Mouse (Mus musculus) midbrain, embryonic 15.5 days (tissue): ENCODE measurements around the gene Zfp57. TPM values are rescaled to one million over a fixed set of nuclear protein-coding genes. Genes with fewer than 3 reads are reported as not detected.
A peak's percentile ranks its signal among the peaks of the same experiment; 100 is the strongest.

Experiments used
- ATAC-seq: fragments of 200-750 bp; cut with Nextera tagmentation; replicated peaks from 2 replicates; pipeline ENCODE4 v1.8.0; 2017; ENCODE audit warnings: moderate TSS enrichment
- H3K27ac ChIP-seq: fragments of 300-500 bp; sonication (generic); 2 replicates; pipeline ENCODE4 v1.5.1; 2015; ENCODE audit warnings: mild to moderate bottlenecking, inconsistent platforms
- H3K27me3 ChIP-seq: fragments of 300-500 bp; sonication (generic); replicated peaks from 2 replicates; pipeline ENCODE4 v1.6.1; 2015; ENCODE audit warnings: inconsistent platforms
- H3K36me3 ChIP-seq: fragments of 300-500 bp; sonication (generic); replicated peaks from 2 replicates; pipeline ENCODE4 v1.6.1; 2015; ENCODE audit warnings: inconsistent platforms
- H3K4me1 ChIP-seq: fragments of 300-500 bp; sonication (generic); 2 replicates; pipeline ENCODE4 v1.6.1; 2015; ENCODE audit warnings: inconsistent platforms
- H3K4me2 ChIP-seq: fragments of 300-500 bp; sonication (generic); 2 replicates; pipeline ENCODE4 v1.6.1; 2015; ENCODE audit warnings: inconsistent platforms, mild to moderate bottlenecking, moderate library complexity
- H3K4me3 ChIP-seq: fragments of 300-500 bp; sonication (generic); 2 replicates; pipeline ENCODE4 v1.5.1; 2015; ENCODE audit warnings: mild to moderate bottlenecking, inconsistent platforms
- H3K9ac ChIP-seq: fragments of 300-500 bp; sonication (generic); 2 replicates; pipeline ENCODE4 v1.6.1; 2015; ENCODE audit warnings: mild to moderate bottlenecking, inconsistent platforms
- H3K9me3 ChIP-seq: fragments of 300-500 bp; sonication (generic); 2 replicates; pipeline ENCODE4 v1.6.1; 2016; ENCODE audit warnings: inconsistent platforms
- WGBS: fragments of 180-500 bp; shearing (Covaris S2); methylation state at CpG from one replicate; pipeline ENCODE4 v1.1.7; 2015; ENCODE audit warnings: mixed read lengths; 5-methylcytosine and 5-hydroxymethylcytosine counted together
- polyA plus RNA-seq: library from polyadenylated mRNA; unstranded; fragments of >200 nt; fragmentation: Nextera tagmentation; extraction: Ambion mirVana; gene quantifications from 2 replicates; pipeline ENCODE4 v1.2.1, GENCODE M21; 2015

Zfp57 gene
- polyA plus RNA-seq, 1 experiment from 2014 or later: 324 TPM

- peak overlapping the region; percentile 99 for H3K27ac ChIP-seq
- WGBS: 92% methylated on average over 4 of the region's 4 CpGs
- no peak overlapping the region for H3K9ac ChIP-seq
- H3K36me3 ChIP-seq: no peaks in the 10 kb centered on the region
- H3K9me3 ChIP-seq: no peaks in the 10 kb centered on the region
- H3K4me2 ChIP-seq: no peak overlapping the region
- H3K4me1 ChIP-seq: peaks cover 11% of the 10 kb centered on the region; the same call in 1 of the 2 replicates
- no peaks in the 10 kb centered on the region for H3K27me3 ChIP-seq
- no peak for ATAC-seq
- H3K4me3 ChIP-seq: no peak overlapping the region
Observed at GRCm38 (mm10) chr17:37027486-37027885, 26.5 kb downstream of the Zfp57 start.

DNA sequence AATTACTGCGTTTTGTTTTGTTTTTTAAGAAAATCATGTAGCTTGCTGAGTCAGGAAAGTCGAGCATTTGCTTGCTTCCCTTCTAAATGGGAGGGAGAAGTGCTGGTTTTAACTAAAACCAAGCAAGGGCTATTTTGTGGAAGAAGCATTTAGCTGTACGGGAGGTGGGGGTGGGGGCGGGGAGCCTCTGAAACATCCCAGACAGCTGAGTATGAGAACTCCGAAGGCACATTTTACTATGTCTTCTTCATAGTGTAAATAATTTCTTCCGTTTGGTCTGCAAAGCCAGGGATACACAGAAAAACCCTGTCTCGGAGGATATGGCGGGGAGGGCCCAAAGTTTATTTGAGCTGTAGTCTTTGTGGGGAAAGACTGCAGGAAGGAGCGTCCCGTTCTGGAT lies 27.2 kb downstream of the Zfp57 start:
- WGBS: 5% methylated on average over 10 of the region's 10 CpGs

GRCm38 (mm10) chr17:37028683-37029120 lies 27.7 kb downstream of the Zfp57 start:
- Histone ChIP-seq H3K4me2 (peak overlapping the region; percentile 55), H3K4me3 (peak overlapping the region; percentile 45), H3K9ac (peak overlapping the region; percentile 55; the same call in 1 of the 2 replicates), H3K36me3 (no peaks in the 10 kb centered on the region), H3K9me3 (no peaks in the 10 kb centered on the region), H3K27me3 (no peaks in the 10 kb centered on the region), H3K27ac (peak overlapping the region; percentile 99), H3K4me1 (peaks cover 11% of the 10 kb centered on the region; the same call in 1 of the 2 replicates)
- WGBS: 0% methylated on average over 14 of the region's 14 CpGs
- ATAC-seq: peak; percentile 99

More for the DNA sequence above, 27.2 kb downstream of the Zfp57 start:
- peak overlapping the region; percentile 46 for H3K9ac ChIP-seq
- H3K9me3 ChIP-seq: no peaks in the 10 kb centered on the region
- H3K4me3 ChIP-seq: peak overlapping the region; percentile 45
- peak; percentile 48 for ATAC-seq
- H3K27ac ChIP-seq: peak overlapping the region; percentile 99
- H3K4me2 ChIP-seq: peak overlapping the region; percentile 55
- H3K4me1 ChIP-seq: peaks cover 11% of the 10 kb centered on the region; the same call in 1 of the 2 replicates
- no peaks in the 10 kb centered on the region for H3K36me3 ChIP-seq
- no peaks in the 10 kb centered on the region for H3K27me3 ChIP-seq

- Histone ChIP-seq H3K36me3 (no peaks in the 10 kb centered on the region), H3K27me3 (no peaks in the 10 kb centered on the region), H3K4me3 (peak overlapping the region; percentile 45), H3K4me1 (peaks cover 11% of the 10 kb centered on the region; the same call in 1 of the 2 replicates), H3K9me3 (no peaks in the 10 kb centered on the region), H3K9ac (peak overlapping the region; percentile 55; the same call in 1 of the 2 replicates), H3K27ac (peak overlapping the region; percentile 99), H3K4me2 (peak overlapping the region; percentile 55)
- WGBS: 65% methylated on average over 8 of the region's 8 CpGs
- peak; percentile 40 for ATAC-seq
Observed at GRCm38 (mm10) chr17:37029162-37029561, 28.2 kb downstream of the Zfp57 start.

- no peak overlapping the region for H3K9ac ChIP-seq
- H3K36me3 ChIP-seq: no peaks in the 10 kb centered on the region
- no peak for ATAC-seq
- WGBS: 80% methylated on average over 2 of the region's 2 CpGs
- H3K4me2 ChIP-seq: no peak overlapping the region
- no peak overlapping the region for H3K4me3 ChIP-seq
- H3K27me3 ChIP-seq: no peaks in the 10 kb centered on the region
- no peaks in the 10 kb centered on the region for H3K4me1 ChIP-seq
- H3K9me3 ChIP-seq: no peaks in the 10 kb centered on the region
- H3K27ac ChIP-seq: no peak overlapping the region
Observed at GRCm38 (mm10) chr17:37039127-37039894, 38.3 kb downstream of the Zfp57 start.

GRCm38 (mm10) chr17:37044651-37045244 lies 43.8 kb downstream of the Zfp57 start:
- no peak for ATAC-seq
- no peaks in the 10 kb centered on the region for H3K27me3 ChIP-seq
- H3K36me3 ChIP-seq: no peaks in the 10 kb centered on the region
- WGBS: 74% methylated on average over 7 of the region's 7 CpGs
- H3K4me2 ChIP-seq: peak overlapping the region; percentile 77
- peak overlapping the region; percentile 93 for H3K4me3 ChIP-seq
- no peaks in the 10 kb centered on the region for H3K9me3 ChIP-seq
- peaks cover 31% of the 10 kb centered on the region for H3K4me1 ChIP-seq
- H3K27ac ChIP-seq: peak overlapping the region; percentile 98
- peak overlapping the region; percentile 94 for H3K9ac ChIP-seq

DNA sequence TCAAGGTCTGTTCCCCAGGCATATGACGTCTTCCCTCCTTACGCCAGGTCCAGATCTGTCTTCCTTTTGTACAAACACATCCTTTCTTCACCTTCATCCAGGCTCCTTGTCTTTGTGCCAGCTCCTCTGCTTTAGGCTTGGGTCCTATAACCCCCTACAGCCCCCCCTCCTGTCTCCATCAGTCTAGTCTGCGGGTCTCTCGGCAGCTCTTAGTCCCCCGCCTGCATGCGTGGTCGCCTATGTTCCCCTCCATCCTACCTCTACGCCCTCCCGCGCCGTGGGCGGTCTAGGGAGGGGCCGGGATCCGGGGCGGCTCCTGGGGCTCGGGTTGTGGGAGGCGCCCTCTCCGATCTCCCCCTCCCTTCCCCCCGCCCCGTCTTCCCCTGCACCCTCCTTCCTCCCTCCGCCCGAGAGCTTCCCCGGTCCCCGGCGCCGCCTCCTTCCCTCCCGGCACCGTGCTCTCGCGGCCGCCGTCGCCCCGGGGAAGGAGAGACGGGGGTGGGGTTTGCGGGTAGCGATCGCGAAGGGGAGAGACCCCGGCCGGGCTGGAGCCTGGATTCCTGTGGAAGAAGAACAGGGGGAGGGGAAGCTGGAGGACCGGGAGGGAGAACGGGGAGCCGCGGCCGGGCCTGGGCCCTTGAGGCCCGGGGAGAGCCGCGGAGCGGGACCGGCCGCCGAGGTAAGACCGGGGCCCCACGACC lies 44.8 kb downstream of the Zfp57 start, which contains the start of gene Gabbr1:
Gabbr1 (plus strand) TSS at position 356 of the 701 bp plus-strand sequence.
- Histone ChIP-seq H3K4me1 (peaks cover 36% of the 10 kb centered on the region), H3K36me3 (no peaks in the 10 kb centered on the region), H3K4me2 (peak within 1 kb of the TSS; percentile 77), H3K4me3 (peak within 1 kb of the TSS; percentile 93), H3K27ac (peak within 1 kb of the TSS; percentile 98), H3K27me3 (no peaks in the 10 kb centered on the region), H3K9ac (peak within 1 kb of the TSS; percentile 94), H3K9me3 (no peaks in the 10 kb centered on the region)
- WGBS: under 1% methylated on average over 43 of the region's 55 CpGs
- peak; percentile 79 for ATAC-seq

- Histone ChIP-seq H3K36me3 (no peaks in the 10 kb centered on the region), H3K4me2 (peak overlapping the region; percentile 77), H3K9ac (peak overlapping the region; percentile 94), H3K4me3 (peak overlapping the region; percentile 93), H3K9me3 (no peaks in the 10 kb centered on the region), H3K4me1 (peaks cover 43% of the 10 kb centered on the region), H3K27ac (peak overlapping the region; percentile 98), H3K27me3 (no peaks in the 10 kb centered on the region)
- peak; percentile 56 for ATAC-seq
- under 1% methylated on average over 43 of the region's 58 CpGs for WGBS
Observed at GRCm38 (mm10) chr17:37046312-37047112, 45.5 kb downstream of the Zfp57 start.

DNA sequence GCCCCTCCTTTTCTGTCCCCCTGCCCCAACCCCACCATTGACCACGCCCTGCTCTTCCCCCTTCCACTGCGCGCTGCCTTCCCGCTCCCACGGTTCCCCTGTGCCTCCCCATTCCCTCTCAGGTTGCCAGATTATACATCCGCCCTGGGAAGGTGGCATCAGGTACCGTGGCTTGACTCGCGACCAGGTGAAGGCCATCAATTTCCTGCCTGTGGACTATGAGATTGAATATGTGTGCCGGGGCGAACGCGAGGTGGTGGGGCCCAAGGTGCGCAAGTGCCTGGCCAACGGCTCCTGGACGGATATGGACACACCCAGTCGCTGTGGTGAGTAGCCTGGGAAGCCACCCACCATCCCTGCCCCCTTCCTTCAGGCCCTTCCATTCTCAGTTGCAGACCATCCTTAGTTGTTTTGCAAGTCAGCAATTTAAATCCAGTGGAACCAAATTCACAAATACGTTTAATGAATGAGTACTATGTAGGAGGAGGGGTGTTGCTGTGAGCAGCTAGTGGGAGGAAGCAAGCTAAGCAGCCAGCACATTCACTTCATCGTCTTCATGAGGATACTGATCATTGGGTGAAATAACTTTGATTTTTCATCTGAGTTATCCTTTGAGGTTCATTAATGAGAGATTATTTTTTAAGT lies 46.5 kb downstream of the Zfp57 start:
- no peaks in the 10 kb centered on the region for H3K9me3 ChIP-seq
- peak overlapping the region; percentile 77 for H3K4me2 ChIP-seq
- peaks cover 52% of the 10 kb centered on the region for H3K4me1 ChIP-seq
- ATAC-seq: no peak
- H3K36me3 ChIP-seq: no peaks in the 10 kb centered on the region
- H3K27ac ChIP-seq: peak overlapping the region; percentile 98
- 15% methylated on average over 19 of the region's 19 CpGs for WGBS
- no peaks in the 10 kb centered on the region for H3K27me3 ChIP-seq
- H3K4me3 ChIP-seq: peak overlapping the region; percentile 93
- H3K9ac ChIP-seq: peak overlapping the region; percentile 94

DNA sequence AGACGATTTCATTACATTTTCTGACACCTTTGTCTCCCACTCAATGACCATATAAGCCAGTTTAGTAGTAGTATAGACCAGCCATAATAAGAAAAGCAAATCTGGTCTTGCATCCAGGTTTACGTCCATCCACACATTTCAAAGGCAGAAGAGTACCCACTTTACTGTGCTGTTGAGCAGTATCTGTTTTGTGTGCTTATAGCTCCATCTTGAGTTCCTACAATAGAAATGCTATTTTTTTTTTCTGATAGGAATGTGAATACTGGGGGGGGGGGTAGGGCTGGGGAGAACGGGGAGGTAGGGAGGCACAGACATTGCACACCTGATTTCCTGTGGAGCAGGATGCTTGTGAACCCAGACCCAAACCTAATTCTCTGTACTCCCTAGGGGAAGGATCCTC lies 47.0 kb downstream of the Zfp57 start:
- Histone ChIP-seq H3K4me2 (peak overlapping the region; percentile 77), H3K9ac (peak overlapping the region; percentile 94), H3K36me3 (no peaks in the 10 kb centered on the region), H3K4me1 (peaks cover 58% of the 10 kb centered on the region), H3K27me3 (no peaks in the 10 kb centered on the region), H3K27ac (peak overlapping the region; percentile 98; the same call in 1 of the 2 replicates), H3K9me3 (no peaks in the 10 kb centered on the region), H3K4me3 (peak overlapping the region; percentile 93)
- ATAC-seq: no peak
- WGBS: 21% methylated on average over 3 of the region's 3 CpGs

DNA sequence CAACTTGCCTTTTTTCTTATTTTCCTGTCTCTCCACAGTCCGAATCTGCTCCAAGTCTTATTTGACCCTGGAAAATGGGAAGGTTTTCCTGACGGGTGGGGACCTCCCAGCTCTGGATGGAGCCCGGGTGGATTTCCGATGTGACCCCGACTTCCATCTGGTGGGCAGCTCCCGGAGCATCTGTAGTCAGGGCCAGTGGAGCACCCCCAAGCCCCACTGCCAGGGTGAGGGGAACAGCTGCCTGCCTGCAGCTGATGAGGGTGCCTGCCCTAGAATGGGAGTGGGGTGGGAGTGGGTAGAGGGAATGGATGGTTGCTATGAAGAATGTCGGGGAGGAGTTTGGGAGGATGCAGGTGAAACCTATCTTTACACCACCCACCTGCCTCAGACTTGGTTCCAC lies 47.4 kb downstream of the Zfp57 start:
- no peaks in the 10 kb centered on the region for H3K36me3 ChIP-seq
- peak overlapping the region; percentile 48 for H3K9ac ChIP-seq
- no peaks in the 10 kb centered on the region for H3K9me3 ChIP-seq
- H3K27me3 ChIP-seq: no peaks in the 10 kb centered on the region
- no peak overlapping the region for H3K27ac ChIP-seq
- peak overlapping the region; percentile 93 for H3K4me3 ChIP-seq
- peaks cover 61% of the 10 kb centered on the region for H3K4me1 ChIP-seq
- peak overlapping the region; percentile 77 for H3K4me2 ChIP-seq
- ATAC-seq: no peak
- 57% methylated on average over 7 of the region's 7 CpGs for WGBS
